Mouse (Mus musculus) forebrain, postnatal 0 days (tissue): Measurements from ENCODE around the gene Gabrb1. TPM values are rescaled to one million over a fixed set of nuclear protein-coding genes. Genes with fewer than 3 reads are reported as not detected.
A peak's percentile ranks its signal among the peaks of the same experiment; 100 is the strongest.

Experiments
- ATAC-seq: fragments of 200-750 bp; cut with Nextera tagmentation; 2 replicates; pipeline ENCODE4 v1.8.0; 2017; ENCODE audit warnings: mild to moderate bottlenecking, moderate library complexity
- DNase-seq: peaks from one replicate; pipeline ENCODE4 v3.0.0-alpha.2; 2015
- H3K27ac ChIP-seq: fragments of 300-500 bp; sonication (generic); 2 replicates; pipeline ENCODE4 v1.5.1; 2014; ENCODE audit warnings: low read depth, mild to moderate bottlenecking, antibody characterized with exemption, low read length, moderate library complexity, mixed read lengths
- H3K27me3 ChIP-seq: fragments of 300-500 bp; sonication (generic); 2 replicates; pipeline ENCODE4 v1.6.1; 2014; ENCODE audit warnings: mild to moderate bottlenecking, low read length, mixed read lengths; ENCODE audit not compliant: insufficient read depth
- H3K36me3 ChIP-seq: fragments of 300-500 bp; sonication (generic); 2 replicates; pipeline ENCODE4 v1.6.1; 2014; ENCODE audit warnings: mild to moderate bottlenecking, moderate library complexity; ENCODE audit not compliant: insufficient read depth
- H3K4me1 ChIP-seq: fragments of 300-500 bp; sonication (generic); 2 replicates; pipeline ENCODE4 v1.6.1; 2014; ENCODE audit warnings: antibody characterized with exemption; ENCODE audit not compliant: insufficient read depth
- H3K4me2 ChIP-seq: fragments of 300-500 bp; sonication (generic); 2 replicates; pipeline ENCODE4 v1.6.1; 2014; ENCODE audit warnings: low read depth, mild to moderate bottlenecking, moderate library complexity
- H3K4me3 ChIP-seq: fragments of 300-500 bp; sonication (generic); 2 replicates; pipeline ENCODE4 v1.5.1; 2014; ENCODE audit warnings: low read depth, low read length, mixed read lengths
- H3K9ac ChIP-seq: fragments of 300-500 bp; sonication (generic); 2 replicates; pipeline ENCODE4 v1.6.1; 2014; ENCODE audit warnings: mild to moderate bottlenecking
- H3K9me3 ChIP-seq: fragments of 300-500 bp; sonication (generic); 2 replicates; pipeline ENCODE4 v1.6.1; 2016; ENCODE audit warnings: low read length
- CTCF ChIP-seq: sonication (generic); IDR thresholded peaks from 2 replicates; pipeline ENCODE4 v1.5.1; 2016; ENCODE audit warnings: antibody characterized with exemption, control low read depth, low read depth
- WGBS: fragments of 180-500 bp; shearing (Covaris S2); extraction: QIAGEN DNeasy Blood & Tissue Kit; methylation state at CpG from one replicate; pipeline ENCODE4 v1.1.7; 2014; 5-methylcytosine and 5-hydroxymethylcytosine counted together
- polyA plus RNA-seq: library from polyadenylated mRNA; unstranded; fragments of >200 nt; fragmentation: Nextera tagmentation; extraction: Ambion mirVana; gene quantifications from 2 replicates; pipeline ENCODE4 v1.2.1, GENCODE M21; 2015
- total RNA-seq: library from RNA; depleted of rRNA; stranded (reverse); fragments of >200 nt; gene quantifications from 2 replicates; pipeline ENCODE4 v1.2.3, GENCODE M21; 2014; rRNA removed

Gene Gabrb1
- total RNA-seq: 14.2 and 19.9 TPM in 2 replicates
- 17.6 and 42.0 TPM in 2 replicates for polyA plus RNA-seq

- H3K9ac ChIP-seq: peak within 1 kb of the TSS; percentile 57
- ATAC-seq (peak; percentile 94), DNase-seq (peak; percentile 70)
- H3K36me3 ChIP-seq: no peaks in the 10 kb centered on the region
- peak within 1 kb of the TSS; percentile 65 for H3K4me3 ChIP-seq
- H3K4me1 ChIP-seq: no peaks in the 10 kb centered on the region
- TF ChIP-seq CTCF: no peak
- no peaks in the 10 kb centered on the region for H3K27me3 ChIP-seq
- H3K4me2 ChIP-seq: peak within 1 kb of the TSS; percentile 97
- H3K27ac ChIP-seq: 0 out of 2 replicates have a peak within 1 kb of the TSS, but pooled peaks have one; percentile 4
- WGBS: under 1% methylated on average over 49 of the region's 49 CpGs
- no peaks in the 10 kb centered on the region for H3K9me3 ChIP-seq
These were observed at the start of gene Gabrb1 for GRCm38 (mm10) chr5:71657482-71658114. Gene Gabrb1, plus strand, starts transcription at chr5:71658113.

- DNase-seq: no peak
- Histone ChIP-seq H3K9me3 (no peaks in the 10 kb centered on the region), H3K27me3 (no peaks in the 10 kb centered on the region), H3K9ac (no peak overlapping the region), H3K4me3 (no peak overlapping the region), H3K36me3 (no peaks in the 10 kb centered on the region), H3K4me2 (no peak overlapping the region), H3K4me1 (peaks cover 8% of the 10 kb centered on the region; the same call in 1 of the 2 replicates), H3K27ac (no peak overlapping the region)
- WGBS: 81% methylated on average over 1 of the region's 1 CpGs
- TF ChIP-seq CTCF: no peak
- ATAC-seq: no peak
These were observed 49.2 kb upstream of the Gabrb1 start for GRCm38 (mm10) chr5:71608735-71609134.

GRCm38 (mm10) chr5:71614311-71614710 is 43.6 kb upstream of the Gabrb1 start:
- TF ChIP-seq CTCF: no peak

GRCm38 (mm10) chr5:71616734-71617133 is 41.2 kb upstream of the Gabrb1 start:
- no peak for DNase-seq
- 53% methylated on average over 4 of the region's 4 CpGs for WGBS

More at GRCm38 (mm10) chr5:71614311-71614710, 43.6 kb upstream of the Gabrb1 start:
- H3K36me3 ChIP-seq: no peaks in the 10 kb centered on the region
- no peaks in the 10 kb centered on the region for H3K9me3 ChIP-seq
- H3K27ac ChIP-seq: no peak overlapping the region
- H3K4me2 ChIP-seq: no peak overlapping the region
- H3K9ac ChIP-seq: no peak overlapping the region
- H3K27me3 ChIP-seq: no peaks in the 10 kb centered on the region
- H3K4me1 ChIP-seq: no peaks in the 10 kb centered on the region
- no peak for DNase-seq
- ATAC-seq: no peak
- H3K4me3 ChIP-seq: no peak overlapping the region
- 96% methylated on average over 1 of the region's 1 CpGs for WGBS

GRCm38 (mm10) chr5:71627820-71628219 is 30.1 kb upstream of the Gabrb1 start:
- WGBS: 74% methylated on average over 3 of the region's 3 CpGs
- Histone ChIP-seq H3K4me2 (no peak overlapping the region), H3K27me3 (no peaks in the 10 kb centered on the region), H3K4me1 (no peaks in the 10 kb centered on the region), H3K9me3 (no peaks in the 10 kb centered on the region), H3K27ac (no peak overlapping the region), H3K9ac (no peak overlapping the region), H3K36me3 (no peaks in the 10 kb centered on the region), H3K4me3 (no peak overlapping the region)
- ATAC-seq (no peak), DNase-seq (peak; percentile 36)
- TF ChIP-seq CTCF: no peak

More at GRCm38 (mm10) chr5:71616734-71617133, 41.2 kb upstream of the Gabrb1 start:
- Histone ChIP-seq H3K4me1 (no peaks in the 10 kb centered on the region), H3K36me3 (no peaks in the 10 kb centered on the region), H3K4me2 (no peak overlapping the region), H3K27me3 (no peaks in the 10 kb centered on the region), H3K27ac (no peak overlapping the region), H3K9me3 (no peaks in the 10 kb centered on the region), H3K4me3 (no peak overlapping the region), H3K9ac (no peak overlapping the region)
- ATAC-seq: no peak
- no peak for TF ChIP-seq CTCF

- Histone ChIP-seq H3K9me3 (no peaks in the 10 kb centered on the region), H3K9ac (no peak overlapping the region), H3K36me3 (no peaks in the 10 kb centered on the region), H3K4me3 (no peak overlapping the region), H3K4me1 (no peaks in the 10 kb centered on the region), H3K27me3 (no peaks in the 10 kb centered on the region), H3K4me2 (no peak overlapping the region), H3K27ac (no peak overlapping the region)
- WGBS: 78% methylated on average over 10 of the region's 10 CpGs
- no peak for DNase-seq
- no peak for ATAC-seq
- TF ChIP-seq CTCF: no peak
These were observed 18.1 kb upstream of the Gabrb1 start for GRCm38 (mm10) chr5:71639804-71640203.

GRCm38 (mm10) chr5:71648108-71648507 is 9.8 kb upstream of the Gabrb1 start:
- no peak overlapping the region for H3K9ac ChIP-seq
- WGBS: 48% methylated on average over 2 of the region's 2 CpGs

More at GRCm38 (mm10) chr5:71648108-71648507, 9.8 kb upstream of the Gabrb1 start:
- Histone ChIP-seq H3K4me2 (no peak overlapping the region), H3K27ac (no peak overlapping the region), H3K4me3 (no peak overlapping the region), H3K36me3 (no peaks in the 10 kb centered on the region), H3K27me3 (no peaks in the 10 kb centered on the region), H3K9me3 (no peaks in the 10 kb centered on the region), H3K4me1 (no peaks in the 10 kb centered on the region)
- ATAC-seq (no peak), DNase-seq (no peak)
- TF ChIP-seq CTCF: no peak
